Mouse (Mus musculus) right cerebral cortex, adult 18-20 months (tissue): ENCODE data around the gene Lce3e.

Experiments used
- DNase-seq: peaks from one replicate; pipeline ENCODE4 v3.0.0; 2022; ENCODE audit warnings: mixed read lengths

Lce3e gene

GRCm38 (mm10) chr3:92966761-92967160 is at the start of gene Lce3e:
Lce3e (plus strand) TSS chr3:92967061.
- DNase-seq: no peak

GRCm38 (mm10) chr3:92920364-92920763 is 46.5 kb upstream of the Lce3e start:
- DNase-seq: peak; percentile 32

GRCm38 (mm10) chr3:92926130-92926529 is 40.7 kb upstream of the Lce3e start, which contains the start of gene Lce3a:
Lce3a (minus strand) TSS chr3:92926230.
- DNase-seq: no peak

- DNase-seq: no peak
Measured at GRCm38 (mm10) chr3:92932679-92933078, 34.2 kb upstream of the Lce3e start, which contains the start of gene Lce3b. Lce3b (plus strand) TSS chr3:92932979.

- no peak for DNase-seq
Measured at GRCm38 (mm10) chr3:92944186-92944585, 22.7 kb upstream of the Lce3e start, which contains the start of gene Lce3c. Lce3c (plus strand) TSS chr3:92944486.

- no peak for DNase-seq
Measured at GRCm38 (mm10) chr3:92957090-92957489, 9.8 kb upstream of the Lce3e start, which contains the start of gene Lce3d. Lce3d (plus strand) TSS chr3:92957390.

GRCm38 (mm10) chr3:92978484-92978883 is 11.6 kb downstream of the Lce3e start:
- DNase-seq: no peak

GRCm38 (mm10) chr3:92991926-92992325 is 25.1 kb downstream of the Lce3e start, which contains the start of gene Lce3f:
Lce3f (plus strand) TSS chr3:92992226.
- DNase-seq: no peak

- peak; percentile 74 for DNase-seq
Measured at GRCm38 (mm10) chr3:92998691-92999090, 31.8 kb downstream of the Lce3e start.

GRCm38 (mm10) chr3:93000621-93001020 is 33.8 kb downstream of the Lce3e start:
- DNase-seq: no peak

GRCm38 (mm10) chr3:93002843-93003242 is 36.0 kb downstream of the Lce3e start:
- DNase-seq: no peak

- DNase-seq: peak; percentile 63
Measured at GRCm38 (mm10) chr3:93014378-93014801, 47.5 kb downstream of the Lce3e start.

GRCm38 (mm10) chr3:93014871-93015270 is 48.0 kb downstream of the Lce3e start:
- DNase-seq: no peak

- DNase-seq: no peak
Measured at GRCm38 (mm10) chr3:93015460-93016104, 48.7 kb downstream of the Lce3e start, which contains the start of gene Crct1. Crct1 (minus strand) TSS chr3:93015687.
